Mouse (Mus musculus): ENCODE measurements around the gene Grap2.
A peak's percentile ranks its signal among the peaks of the same experiment; 100 is the strongest.

Grap2 gene

DNA sequence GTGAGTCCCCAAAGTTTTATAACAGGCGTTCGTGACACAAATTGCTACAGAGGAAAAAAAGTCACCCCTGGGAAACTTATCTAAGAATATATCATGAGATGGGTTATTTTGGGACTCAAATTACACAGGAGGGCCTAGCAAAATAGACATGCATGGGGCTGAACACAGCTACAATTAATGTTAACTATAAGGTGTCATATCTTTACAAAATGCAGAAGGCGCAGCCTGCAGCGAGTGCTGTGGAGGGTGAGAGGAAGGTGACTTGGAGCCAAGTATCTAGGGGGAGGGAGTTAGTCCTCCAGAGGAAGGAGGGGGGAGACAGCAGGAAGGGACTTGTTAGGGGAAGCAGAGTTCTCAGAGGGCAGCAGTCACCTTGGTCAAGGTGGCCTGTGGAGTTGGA is 92.0 kb downstream of the Grap2 start:
- Histone ChIP-seq H3K4me1 (replicated peaks; ENCODE audit: low read depth, low read length) (peaks cover 3% of the 10 kb centered on the region; the same call in 1 of the 2 replicates), H3K9me3 (ENCODE audit: low read length) (peaks cover 9% of the 10 kb centered on the region; the same call in 1 of the 2 replicates), H3K4me3 (replicated peaks; ENCODE audit: low read length) (no peak overlapping the region), H3K36me3 (ENCODE audit: insufficient read depth, low read length) (no peaks in the 10 kb centered on the region), H3K27me3 (ENCODE audit: insufficient read depth, low read length) (peaks cover 16% of the 10 kb centered on the region)
- no peak for TF ChIP-seq CTCF (conservative IDR thresholded peaks at IDR 0.05; ENCODE audit: low read length)

DNA sequence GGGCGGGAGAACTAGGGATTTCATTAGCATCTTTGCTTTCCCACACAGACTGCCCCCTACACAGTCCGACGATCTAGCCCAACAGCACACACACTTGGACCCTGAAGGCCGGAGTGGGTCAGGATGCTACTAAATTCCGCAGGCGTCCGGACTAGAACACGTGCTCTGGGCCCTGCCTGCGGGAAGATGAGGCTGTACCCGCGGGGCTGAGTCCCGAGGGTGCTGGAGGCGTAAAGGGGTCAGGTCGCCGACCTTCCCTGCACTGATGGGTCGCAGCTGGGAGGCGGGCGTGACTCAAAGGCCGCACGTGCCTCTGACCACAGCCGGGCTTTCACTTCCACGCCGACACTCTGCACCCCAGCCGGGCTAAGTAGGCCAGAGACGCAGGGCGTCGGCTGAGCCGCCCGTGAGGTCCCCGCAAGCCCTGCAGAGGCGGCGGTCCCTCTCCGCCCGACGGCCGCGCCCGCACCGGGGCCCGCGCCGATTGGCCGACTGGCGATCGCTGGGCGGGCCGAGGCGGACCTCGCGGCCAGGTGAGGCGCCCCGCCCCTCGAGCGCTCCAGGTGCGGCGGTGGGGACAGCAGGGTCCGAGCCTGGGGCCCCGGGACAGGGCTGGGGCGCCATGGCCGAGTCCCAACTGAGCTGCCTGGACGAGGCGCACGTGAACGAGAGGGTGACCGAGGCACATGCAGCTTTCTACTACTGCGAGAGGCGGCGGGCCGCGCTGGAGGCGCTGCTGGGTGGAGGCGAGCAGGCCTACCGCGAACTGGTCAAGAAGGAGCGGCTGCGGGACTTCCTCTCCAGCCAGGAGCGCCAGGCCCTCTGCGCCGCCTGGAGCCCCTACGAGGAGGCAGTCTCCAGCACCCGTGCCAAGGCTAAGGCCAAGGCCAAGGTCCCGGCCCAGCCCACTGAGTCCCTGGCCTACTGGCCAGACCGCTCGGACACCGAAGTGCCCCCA is 99.2 kb downstream of the Grap2 start, which contains the start of gene Fam83f:
Fam83f (plus strand) TSS at position 553 of the 958 bp plus-strand sequence.
- H3K27me3 ChIP-seq (ENCODE audit: insufficient read depth, low read length) = peaks cover 62% of the 10 kb centered on the region
- TF ChIP-seq CTCF (conservative IDR thresholded peaks at IDR 0.05; ENCODE audit: low read length) = no peak
- H3K4me1 ChIP-seq (replicated peaks; ENCODE audit: low read depth, low read length) = peaks cover 16% of the 10 kb centered on the region
- peak within 1 kb of the TSS; percentile 76 for H3K4me3 ChIP-seq (replicated peaks; ENCODE audit: low read length)
- peaks cover 9% of the 10 kb centered on the region; the same call in 1 of the 2 replicates for H3K9me3 ChIP-seq (ENCODE audit: low read length)
- no peaks in the 10 kb centered on the region for H3K36me3 ChIP-seq (ENCODE audit: insufficient read depth, low read length)

DNA sequence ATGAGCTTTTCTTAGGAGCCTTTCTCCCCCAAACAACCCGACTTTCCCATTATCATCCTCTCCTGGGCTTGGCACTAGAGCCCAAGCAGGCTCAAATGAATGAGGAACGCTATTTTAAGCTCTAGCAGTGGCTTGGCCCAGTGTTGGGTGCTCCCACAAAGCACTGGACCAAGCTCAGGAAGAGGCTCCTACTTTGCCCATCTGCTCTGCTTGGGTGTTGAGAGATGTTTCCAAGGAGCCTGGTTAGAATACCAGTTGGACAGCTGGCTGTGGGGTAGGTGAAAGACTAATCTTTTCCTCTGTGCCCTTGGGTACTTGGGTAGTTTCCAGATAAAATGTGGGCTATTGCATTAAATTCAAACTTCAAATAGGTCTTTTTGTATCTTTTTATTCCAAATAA is 100.4 kb downstream of the Grap2 start:
- TF ChIP-seq POU5F1 (IDR thresholded peaks at IDR 0.05; ENCODE audit: borderline replicate concordance, low read length) (no peak), CTCF (conservative IDR thresholded peaks at IDR 0.05; ENCODE audit: low read length) (no peak), NANOG (IDR thresholded peaks at IDR 0.05; ENCODE audit: borderline replicate concordance, low read length) (no peak)
- Histone ChIP-seq H3K36me3 (ENCODE audit: insufficient read depth, low read length) (no peaks in the 10 kb centered on the region), H3K27me3 (ENCODE audit: insufficient read depth, low read length) (peaks cover 67% of the 10 kb centered on the region)

DNA sequence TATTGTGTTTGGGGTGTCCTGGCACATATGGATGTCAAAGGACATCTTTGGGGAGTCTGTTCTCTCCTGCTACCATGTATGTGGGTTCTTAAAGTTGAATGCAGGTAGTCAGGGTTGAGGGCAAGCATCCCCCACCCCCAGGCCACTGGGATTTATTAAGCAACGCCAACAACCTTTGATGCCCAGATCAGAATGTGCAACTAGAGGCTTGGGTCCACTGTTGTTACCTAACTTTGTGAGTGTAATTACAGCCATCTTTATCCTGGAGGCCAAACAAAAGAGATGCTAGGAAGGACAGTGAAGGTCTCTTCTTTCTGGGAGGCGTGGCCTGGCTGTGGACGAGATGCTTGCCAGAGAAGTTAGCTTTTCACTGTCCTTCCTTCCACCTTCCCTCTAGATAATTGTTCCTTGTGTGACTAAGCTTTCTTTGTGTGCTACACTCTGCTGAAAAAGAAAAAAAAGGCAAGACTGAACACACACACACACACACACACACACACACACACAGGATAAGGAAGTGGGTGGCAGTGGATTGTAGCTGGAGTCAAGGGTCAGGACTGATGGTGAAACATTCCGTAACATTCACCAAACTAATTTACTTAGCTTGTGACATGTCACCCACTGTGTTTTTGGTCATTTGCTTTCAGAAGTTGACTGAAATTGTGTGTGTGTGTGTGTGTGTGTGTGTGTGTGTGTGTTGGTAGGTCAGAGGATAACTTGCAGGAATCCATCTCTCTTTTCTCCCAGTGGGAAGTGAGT is 101.1 kb downstream of the Grap2 start:
- Histone ChIP-seq H3K36me3 (ENCODE audit: insufficient read depth, low read length) (no peaks in the 10 kb centered on the region), H3K4me3 (replicated peaks; ENCODE audit: low read length) (no peak overlapping the region), H3K9me3 (ENCODE audit: low read length) (no peaks in the 10 kb centered on the region), H3K27me3 (ENCODE audit: insufficient read depth, low read length) (peaks cover 68% of the 10 kb centered on the region), H3K4me1 (replicated peaks; ENCODE audit: low read depth, low read length) (peaks cover 16% of the 10 kb centered on the region)
- TF ChIP-seq CTCF (conservative IDR thresholded peaks at IDR 0.05; ENCODE audit: low read length) = no peak
- TF ChIP-seq POU5F1 (IDR thresholded peaks at IDR 0.05; ENCODE audit: borderline replicate concordance, low read length) = no peak
- TF ChIP-seq NANOG (IDR thresholded peaks at IDR 0.05; ENCODE audit: borderline replicate concordance, low read length) = no peak

More for the DNA sequence above, 100.4 kb downstream of the Grap2 start:
- Histone ChIP-seq H3K4me1 (replicated peaks; ENCODE audit: low read depth, low read length) (peaks cover 16% of the 10 kb centered on the region), H3K4me3 (replicated peaks; ENCODE audit: low read length) (no peak overlapping the region), H3K9me3 (ENCODE audit: low read length) (no peaks in the 10 kb centered on the region)

DNA sequence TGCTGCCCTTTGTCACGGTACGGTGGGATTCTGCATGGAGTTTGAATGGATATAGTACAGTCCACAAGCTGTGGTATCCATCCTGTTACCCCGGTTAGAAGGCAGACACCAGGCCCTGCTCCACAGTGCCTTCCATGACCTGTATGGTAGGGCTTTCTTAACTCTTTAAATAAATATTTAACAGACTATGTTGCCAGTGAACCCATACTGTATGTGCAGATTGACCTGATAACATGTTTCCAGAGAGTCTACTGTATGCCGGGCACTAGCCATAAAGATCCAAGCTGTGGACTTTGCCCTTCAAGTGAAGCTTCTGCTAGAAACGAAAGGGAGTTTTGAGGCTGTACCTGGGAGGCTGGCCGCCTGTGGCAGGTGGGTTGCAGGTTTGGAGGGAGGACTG is 102.3 kb downstream of the Grap2 start:
- H3K36me3 ChIP-seq (ENCODE audit: insufficient read depth, low read length) = no peaks in the 10 kb centered on the region
- H3K27me3 ChIP-seq (ENCODE audit: insufficient read depth, low read length) = peaks cover 60% of the 10 kb centered on the region
- no peak for TF ChIP-seq POU5F1 (IDR thresholded peaks at IDR 0.05; ENCODE audit: borderline replicate concordance, low read length)
- no peak for TF ChIP-seq NANOG (IDR thresholded peaks at IDR 0.05; ENCODE audit: borderline replicate concordance, low read length)
- TF ChIP-seq CTCF (conservative IDR thresholded peaks at IDR 0.05; ENCODE audit: low read length) = no peak
- peaks cover 16% of the 10 kb centered on the region for H3K4me1 ChIP-seq (replicated peaks; ENCODE audit: low read depth, low read length)
- no peak overlapping the region for H3K4me3 ChIP-seq (replicated peaks; ENCODE audit: low read length)
- no peaks in the 10 kb centered on the region for H3K9me3 ChIP-seq (ENCODE audit: low read length)

DNA sequence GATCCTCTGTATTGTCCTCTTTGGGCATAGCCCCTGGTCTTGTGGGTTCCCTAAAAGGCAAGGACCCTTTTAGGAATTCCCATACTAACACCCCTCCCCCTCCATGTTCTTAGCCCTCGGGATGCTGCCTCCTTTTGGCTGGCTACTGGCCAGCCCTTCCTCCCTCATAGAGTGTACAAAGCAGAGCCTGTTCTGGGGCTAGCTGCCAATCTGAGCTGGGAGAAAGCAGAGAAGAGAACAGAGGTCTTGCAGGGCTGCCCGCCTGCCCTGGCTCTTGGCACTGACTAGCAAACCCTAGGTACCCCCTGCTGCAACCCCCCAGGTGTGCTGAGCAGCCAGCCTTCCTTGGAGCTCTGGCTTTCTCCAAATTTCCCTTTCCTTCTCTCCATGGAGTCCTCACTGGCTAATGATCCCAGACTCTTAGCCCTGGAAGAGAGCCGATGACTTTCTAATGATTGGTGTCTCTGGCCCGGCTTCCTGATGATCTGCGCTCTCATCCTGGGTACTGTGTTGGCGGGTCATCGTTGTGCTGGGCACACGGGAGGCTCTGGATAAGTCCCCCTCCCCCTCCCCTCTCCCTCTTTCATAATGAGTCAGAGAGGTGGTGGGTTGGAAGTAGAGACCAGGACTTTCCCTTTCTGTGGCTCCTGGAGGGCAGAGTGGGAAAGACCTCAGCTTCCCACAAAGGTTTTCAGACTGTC is 107.3 kb downstream of the Grap2 start:
- Histone ChIP-seq H3K9me3 (ENCODE audit: low read length) (no peaks in the 10 kb centered on the region), H3K4me3 (replicated peaks; ENCODE audit: low read length) (no peak overlapping the region), H3K4me1 (replicated peaks; ENCODE audit: low read depth, low read length) (0 out of 2 replicates have a peak, but pooled peaks cover 5% of the 10 kb centered on the region), H3K36me3 (ENCODE audit: insufficient read depth, low read length) (no peaks in the 10 kb centered on the region), H3K27me3 (ENCODE audit: insufficient read depth, low read length) (peaks cover 19% of the 10 kb centered on the region)
- TF ChIP-seq NANOG (IDR thresholded peaks at IDR 0.05; ENCODE audit: borderline replicate concordance, low read length) = no peak
- TF ChIP-seq POU5F1 (IDR thresholded peaks at IDR 0.05; ENCODE audit: borderline replicate concordance, low read length) = no peak
- TF ChIP-seq CTCF (conservative IDR thresholded peaks at IDR 0.05; ENCODE audit: low read length) = no peak

DNA sequence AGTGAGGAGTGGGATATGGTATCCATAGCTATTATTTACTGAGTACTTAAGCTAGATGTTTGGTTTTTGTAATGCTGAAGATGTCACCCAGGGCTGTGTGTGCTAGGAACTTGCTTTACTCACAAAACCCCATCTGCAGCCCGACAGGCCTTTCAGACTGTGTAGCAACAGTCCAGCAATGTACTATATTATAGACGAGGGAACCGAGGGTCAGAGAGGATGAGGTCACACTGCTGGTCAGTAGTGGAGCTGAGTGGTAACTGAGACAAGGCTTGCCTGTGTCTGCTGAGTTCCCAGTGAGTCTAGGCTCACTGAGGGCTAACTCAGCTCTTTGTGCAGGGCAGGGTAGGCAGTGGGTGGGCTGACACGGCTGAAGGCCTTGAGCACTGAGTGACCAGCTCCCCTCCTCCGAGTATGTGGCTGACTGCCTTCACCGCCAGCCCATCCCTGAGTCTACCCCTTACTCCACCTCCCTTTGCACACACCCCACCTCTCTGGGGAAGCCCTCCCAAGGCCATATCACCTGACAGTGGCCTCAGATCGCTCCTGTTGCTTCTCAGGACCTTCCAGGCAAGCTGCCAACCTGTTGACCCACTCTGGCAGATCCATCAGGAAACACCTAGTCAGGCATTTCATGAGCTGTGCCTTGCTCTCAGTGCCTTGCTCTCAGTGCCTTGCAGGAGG is 108.1 kb downstream of the Grap2 start:
- H3K36me3 ChIP-seq (ENCODE audit: insufficient read depth, low read length) = no peaks in the 10 kb centered on the region
- peaks cover 13% of the 10 kb centered on the region for H3K27me3 ChIP-seq (ENCODE audit: insufficient read depth, low read length)
- no peaks in the 10 kb centered on the region for H3K9me3 ChIP-seq (ENCODE audit: low read length)
- H3K4me1 ChIP-seq (replicated peaks; ENCODE audit: low read depth, low read length) = no peaks in the 10 kb centered on the region
- H3K4me3 ChIP-seq (replicated peaks; ENCODE audit: low read length) = no peak overlapping the region
- TF ChIP-seq CTCF (conservative IDR thresholded peaks at IDR 0.05; ENCODE audit: low read length) (no peak), POU5F1 (IDR thresholded peaks at IDR 0.05; ENCODE audit: borderline replicate concordance, low read length) (no peak), NANOG (IDR thresholded peaks at IDR 0.05; ENCODE audit: borderline replicate concordance, low read length) (no peak)
